Mouse (Mus musculus): ENCODE measurements around the gene Pycr2. TPM values are rescaled to one million over a fixed set of nuclear protein-coding genes. Genes with fewer than 3 reads are reported as not detected.

Pycr2 gene
- polyA plus RNA-seq, 1 experiment from 2014 or later: 114 TPM

DNA sequence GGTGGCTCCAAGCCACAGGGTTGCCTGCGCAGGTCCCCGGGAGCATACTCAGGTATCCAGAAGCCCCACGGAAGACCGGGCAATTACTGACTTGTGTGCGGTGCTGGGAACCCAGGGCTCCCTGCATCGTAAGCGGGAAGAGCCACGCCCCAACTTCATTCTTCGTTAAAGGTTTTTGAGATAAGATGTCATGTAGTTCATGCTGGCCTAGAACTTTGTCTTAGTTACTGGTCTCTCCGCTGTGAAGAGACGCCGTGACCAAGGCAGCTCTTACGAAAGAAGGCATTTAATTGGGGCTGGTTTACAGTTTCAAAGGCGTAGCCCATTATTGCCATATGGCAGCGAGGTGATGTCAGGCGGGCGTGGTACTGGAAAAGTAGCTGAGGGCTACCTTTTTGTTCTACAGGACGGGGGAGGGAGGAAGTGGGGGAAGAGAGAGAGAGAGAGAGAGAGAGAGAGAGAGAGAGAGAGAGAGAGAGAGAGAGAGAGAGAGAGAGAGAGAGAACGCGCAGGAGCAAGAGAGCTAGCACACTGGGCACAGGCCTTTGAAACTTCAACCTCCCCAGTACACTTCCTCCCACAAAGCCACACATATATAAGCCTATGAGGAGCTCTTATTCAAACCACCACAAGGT is 7.7 kb downstream of the Pycr2 start:
- H3K27ac ChIP-seq: no peak overlapping the region
- 45% methylated on average over 20 of the region's 20 CpGs for WGBS
- H3K36me3 ChIP-seq: peaks cover 22% of the 10 kb centered on the region
- H3K4me3 ChIP-seq: peak overlapping the region; percentile 19; the same call in 1 of the 2 replicates
- DNase-seq (ENCODE audit: low spot score): no peak
- peaks cover 8% of the 10 kb centered on the region; the same call in 1 of the 2 replicates for H3K4me1 ChIP-seq
- H3K27me3 ChIP-seq (ENCODE audit: insufficient read depth, poor library complexity, severe bottlenecking): no peaks in the 10 kb centered on the region
- no peaks in the 10 kb centered on the region for H3K9me3 ChIP-seq

DNA sequence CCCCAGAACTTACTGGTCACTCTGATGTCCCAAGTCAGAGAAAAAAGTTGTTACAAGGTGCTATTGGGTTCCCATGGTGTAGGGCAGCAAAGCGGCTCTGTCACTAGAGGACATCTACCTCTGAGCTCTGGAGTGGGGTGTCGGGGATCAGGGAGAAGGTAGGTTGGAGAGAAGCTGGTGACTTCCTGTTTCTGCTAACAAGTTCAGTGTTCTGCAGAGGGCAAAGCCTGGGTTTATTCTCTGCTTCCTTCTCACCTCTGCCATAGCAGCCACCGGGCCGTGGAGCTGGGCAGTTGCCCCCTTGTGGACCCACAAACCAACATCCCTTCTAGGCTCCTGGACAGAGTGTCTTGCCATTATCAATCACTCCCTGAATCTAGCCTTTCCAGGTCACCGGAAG is 8.7 kb downstream of the Pycr2 start:
- Histone ChIP-seq H3K4me1 (peaks cover 7% of the 10 kb centered on the region; the same call in 1 of the 2 replicates), H3K9me3 (no peaks in the 10 kb centered on the region), H3K27me3 (ENCODE audit: insufficient read depth, poor library complexity, severe bottlenecking) (no peaks in the 10 kb centered on the region), H3K27ac (no peak overlapping the region), H3K4me3 (no peak overlapping the region), H3K36me3 (peaks cover 12% of the 10 kb centered on the region)
- no peak for DNase-seq (ENCODE audit: low spot score)
- 86% methylated on average over 5 of the region's 5 CpGs for WGBS

DNA sequence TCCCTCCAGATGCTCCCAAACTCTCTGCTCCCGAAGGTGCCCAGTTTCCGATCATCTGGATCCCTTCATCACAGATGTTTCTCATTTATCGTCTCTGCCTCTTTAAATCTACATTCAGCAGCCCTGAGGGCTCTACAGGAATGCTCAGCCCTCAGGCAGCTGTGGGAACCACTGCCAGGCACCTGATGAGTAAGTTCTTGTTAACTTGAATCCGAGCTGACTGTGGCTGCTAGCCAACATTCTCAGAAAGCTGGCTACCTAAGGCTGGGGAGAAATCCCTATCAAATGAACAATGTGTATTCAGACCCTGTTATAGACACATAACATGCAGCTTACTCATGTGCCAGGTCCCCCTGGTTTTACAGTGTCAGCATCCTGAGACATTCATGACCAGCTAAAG is 9.7 kb downstream of the Pycr2 start:
- WGBS: 62% methylated on average over 4 of the region's 4 CpGs
- no peaks in the 10 kb centered on the region for H3K9me3 ChIP-seq
- H3K27me3 ChIP-seq (ENCODE audit: insufficient read depth, poor library complexity, severe bottlenecking): no peaks in the 10 kb centered on the region
- no peak overlapping the region for H3K27ac ChIP-seq
- H3K36me3 ChIP-seq: peaks cover 2% of the 10 kb centered on the region; the same call in 1 of the 2 replicates
- H3K4me1 ChIP-seq: peaks cover 3% of the 10 kb centered on the region; the same call in 1 of the 2 replicates
- H3K4me3 ChIP-seq: no peak overlapping the region
- DNase-seq (ENCODE audit: low spot score): no peak

DNA sequence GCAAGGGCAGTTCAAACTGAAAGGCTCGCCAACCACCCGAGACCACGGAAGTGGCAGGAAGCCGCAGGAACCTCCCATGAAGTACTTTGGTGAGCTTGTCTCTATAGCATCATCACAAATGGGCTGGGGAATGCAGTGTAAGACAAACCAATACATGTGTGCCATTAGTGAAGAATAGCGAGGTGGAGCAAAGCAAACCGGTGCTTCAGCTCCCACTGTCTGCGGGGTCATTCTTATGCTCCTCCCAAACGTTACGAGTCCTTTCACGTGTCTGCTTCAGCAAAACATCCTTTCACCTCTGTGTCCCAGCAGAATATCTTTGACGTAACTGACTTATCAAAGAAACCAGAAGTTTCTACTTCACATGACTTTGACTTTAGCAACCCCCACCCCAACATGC is 12.3 kb downstream of the Pycr2 start:
- no peaks in the 10 kb centered on the region for H3K9me3 ChIP-seq
- H3K27ac ChIP-seq: no peak overlapping the region
- no peak for DNase-seq (ENCODE audit: low spot score)
- peaks cover 12% of the 10 kb centered on the region for H3K4me1 ChIP-seq
- 85% methylated on average over 11 of the region's 11 CpGs for WGBS
- no peaks in the 10 kb centered on the region for H3K36me3 ChIP-seq
- no peak overlapping the region for H3K4me3 ChIP-seq
- H3K27me3 ChIP-seq (ENCODE audit: insufficient read depth, poor library complexity, severe bottlenecking): peaks cover 8% of the 10 kb centered on the region; the same call in 1 of the 2 replicates

DNA sequence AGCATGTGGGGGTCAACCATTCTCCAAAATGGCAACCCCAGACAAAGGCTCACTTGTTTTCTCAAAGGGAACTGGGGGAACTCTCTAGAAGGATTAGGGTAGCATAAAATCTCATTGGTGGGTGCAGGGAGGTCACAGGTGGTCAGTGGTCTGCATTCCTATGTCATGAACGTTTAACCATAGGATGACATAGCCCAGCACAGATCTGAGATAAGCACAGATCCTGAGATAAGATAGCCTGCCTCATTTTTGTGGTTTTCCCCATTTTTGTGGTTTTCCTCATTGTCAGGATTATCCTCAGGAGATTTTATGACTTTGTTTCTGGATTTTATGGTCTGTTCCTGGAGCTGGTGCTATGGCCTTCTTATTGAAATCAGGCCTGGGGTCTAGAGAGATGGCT is 13.0 kb downstream of the Pycr2 start:
- DNase-seq (ENCODE audit: low spot score): no peak
- 43% methylated on average over 1 of the region's 1 CpGs for WGBS
- Histone ChIP-seq H3K9me3 (no peaks in the 10 kb centered on the region), H3K27ac (no peak overlapping the region), H3K4me3 (no peak overlapping the region), H3K4me1 (peaks cover 12% of the 10 kb centered on the region), H3K36me3 (no peaks in the 10 kb centered on the region), H3K27me3 (ENCODE audit: insufficient read depth, poor library complexity, severe bottlenecking) (peaks cover 8% of the 10 kb centered on the region; the same call in 1 of the 2 replicates)

DNA sequence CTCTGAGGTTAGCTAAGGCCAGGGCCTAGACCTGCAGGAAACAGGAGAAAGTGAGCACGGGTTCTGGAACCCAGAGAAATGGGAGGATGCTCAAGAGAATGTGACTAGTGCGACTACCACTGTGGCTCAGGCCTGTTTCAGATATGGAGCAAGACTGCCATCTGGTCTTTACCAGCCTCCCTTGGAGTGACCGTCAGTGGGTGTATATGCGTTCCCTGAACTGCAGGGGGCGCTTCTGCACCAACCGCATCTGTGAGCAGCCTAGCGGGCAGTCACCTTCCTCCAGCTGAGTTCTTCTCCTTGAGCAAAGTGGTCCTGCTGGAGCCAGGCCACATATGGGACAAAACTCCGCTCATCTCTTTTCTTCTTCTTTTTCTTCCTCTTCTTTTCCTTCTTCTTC is 15.6 kb downstream of the Pycr2 start:
- Histone ChIP-seq H3K36me3 (no peaks in the 10 kb centered on the region), H3K4me1 (peaks cover 8% of the 10 kb centered on the region; the same call in 1 of the 2 replicates), H3K9me3 (no peaks in the 10 kb centered on the region), H3K27me3 (ENCODE audit: insufficient read depth, poor library complexity, severe bottlenecking) (peaks cover 8% of the 10 kb centered on the region; the same call in 1 of the 2 replicates), H3K4me3 (no peak overlapping the region), H3K27ac (no peak overlapping the region)
- DNase-seq (ENCODE audit: low spot score): peak; percentile 89
- WGBS: 33% methylated on average over 8 of the region's 8 CpGs

DNA sequence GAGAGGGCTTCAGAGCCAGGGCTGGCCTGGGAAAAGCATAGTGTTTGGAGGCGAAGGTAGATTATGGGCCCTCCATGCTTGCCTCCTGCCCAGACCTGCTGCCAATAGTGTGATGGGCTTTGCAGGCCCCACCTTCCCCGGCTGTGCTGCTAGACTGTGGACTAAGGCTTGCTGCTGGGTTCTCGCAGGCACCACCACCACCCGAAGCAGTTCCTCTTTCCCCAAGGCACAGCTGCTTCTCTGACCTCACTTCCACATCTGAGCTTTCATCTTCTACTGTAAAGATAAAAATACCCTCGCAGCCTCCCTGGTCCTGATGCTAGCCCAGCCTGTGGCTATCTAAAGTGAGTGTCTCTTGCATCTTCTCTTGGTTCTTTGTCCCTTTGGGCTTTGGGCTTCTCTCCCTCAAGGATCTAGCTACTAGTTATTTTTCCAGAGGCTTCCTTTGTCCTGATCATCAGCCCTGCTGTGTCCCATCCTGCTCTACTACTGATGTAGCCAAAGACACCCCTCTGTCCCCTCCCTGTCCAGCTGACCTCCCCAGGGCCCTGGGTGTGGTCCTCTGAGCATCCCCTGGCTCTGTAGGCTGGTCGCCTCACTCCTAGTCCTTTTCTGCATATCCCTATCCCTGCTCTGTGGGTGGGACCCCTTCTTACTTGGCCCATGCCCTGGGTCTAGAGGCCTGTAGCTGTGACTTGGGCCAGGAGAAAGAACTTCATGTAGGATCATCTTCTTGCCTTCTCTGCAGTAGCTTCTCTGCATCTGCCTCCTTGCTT is 18.4 kb downstream of the Pycr2 start:
- H3K36me3 ChIP-seq: no peaks in the 10 kb centered on the region
- H3K27ac ChIP-seq: no peak overlapping the region
- no peak for DNase-seq (ENCODE audit: low spot score)

DNA sequence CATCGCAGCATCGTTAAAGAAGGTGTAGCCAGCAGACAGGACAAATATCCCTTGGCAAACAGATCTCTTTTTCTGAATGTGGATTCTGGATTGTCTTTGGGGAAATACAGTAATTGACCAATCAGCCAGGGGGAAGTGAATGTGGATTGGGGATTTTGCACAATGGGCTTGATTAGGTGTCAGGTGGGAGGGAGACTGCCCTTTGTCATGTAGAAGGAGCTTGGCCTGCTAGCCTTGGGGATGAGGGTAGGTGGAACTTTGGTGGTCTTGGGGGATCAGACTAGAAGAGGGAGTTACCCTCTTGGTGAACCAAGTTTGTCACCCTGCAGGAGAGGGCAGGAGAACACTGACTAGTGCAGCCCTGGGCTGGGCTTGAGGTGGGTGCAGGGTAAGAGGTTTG is 20.6 kb downstream of the Pycr2 start:
- H3K4me3 ChIP-seq: no peak overlapping the region
- peaks cover 8% of the 10 kb centered on the region; the same call in 1 of the 2 replicates for H3K27me3 ChIP-seq (ENCODE audit: insufficient read depth, poor library complexity, severe bottlenecking)
- no peaks in the 10 kb centered on the region for H3K9me3 ChIP-seq
- no peak overlapping the region for H3K27ac ChIP-seq
- no peak for DNase-seq (ENCODE audit: low spot score)
- no peaks in the 10 kb centered on the region for H3K36me3 ChIP-seq
- 0 out of 2 replicates have a peak, but pooled peaks cover 3% of the 10 kb centered on the region for H3K4me1 ChIP-seq
- 41% methylated on average over 2 of the region's 2 CpGs for WGBS

More for the DNA sequence above, 18.4 kb downstream of the Pycr2 start:
- H3K4me1 ChIP-seq: peaks cover 8% of the 10 kb centered on the region; the same call in 1 of the 2 replicates
- H3K9me3 ChIP-seq: no peaks in the 10 kb centered on the region
- WGBS: 63% methylated on average over 6 of the region's 6 CpGs
- H3K27me3 ChIP-seq (ENCODE audit: insufficient read depth, poor library complexity, severe bottlenecking): peaks cover 8% of the 10 kb centered on the region; the same call in 1 of the 2 replicates
- no peak overlapping the region for H3K4me3 ChIP-seq

DNA sequence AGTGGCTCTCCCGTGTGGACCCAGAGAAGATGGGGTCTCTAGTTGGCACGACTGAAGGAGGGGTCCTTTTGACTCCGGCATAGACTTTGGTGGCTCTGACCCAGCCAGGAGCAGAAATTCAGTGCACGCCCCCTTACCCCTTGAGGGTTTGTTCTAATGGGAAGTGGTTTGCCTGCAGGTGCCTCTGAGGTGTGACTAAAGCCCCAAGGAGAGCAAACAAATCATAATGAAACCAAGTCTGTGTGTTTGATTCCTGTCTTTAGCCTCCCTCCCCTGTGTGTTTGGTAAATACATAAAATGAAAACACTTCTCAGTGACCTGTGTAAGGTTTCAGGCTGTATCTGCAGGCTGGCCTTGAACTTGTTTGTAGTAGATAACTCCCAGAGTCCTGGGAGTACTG is 22.2 kb downstream of the Pycr2 start:
- WGBS: 75% methylated on average over 4 of the region's 4 CpGs
- 0 out of 2 replicates have a peak, but pooled peaks cover 3% of the 10 kb centered on the region for H3K27me3 ChIP-seq (ENCODE audit: insufficient read depth, poor library complexity, severe bottlenecking)
- H3K27ac ChIP-seq: no peak overlapping the region
- H3K4me1 ChIP-seq: 0 out of 2 replicates have a peak, but pooled peaks cover 3% of the 10 kb centered on the region
- no peak overlapping the region for H3K4me3 ChIP-seq
- H3K9me3 ChIP-seq: no peaks in the 10 kb centered on the region
- no peaks in the 10 kb centered on the region for H3K36me3 ChIP-seq
- DNase-seq (ENCODE audit: low spot score): no peak

DNA sequence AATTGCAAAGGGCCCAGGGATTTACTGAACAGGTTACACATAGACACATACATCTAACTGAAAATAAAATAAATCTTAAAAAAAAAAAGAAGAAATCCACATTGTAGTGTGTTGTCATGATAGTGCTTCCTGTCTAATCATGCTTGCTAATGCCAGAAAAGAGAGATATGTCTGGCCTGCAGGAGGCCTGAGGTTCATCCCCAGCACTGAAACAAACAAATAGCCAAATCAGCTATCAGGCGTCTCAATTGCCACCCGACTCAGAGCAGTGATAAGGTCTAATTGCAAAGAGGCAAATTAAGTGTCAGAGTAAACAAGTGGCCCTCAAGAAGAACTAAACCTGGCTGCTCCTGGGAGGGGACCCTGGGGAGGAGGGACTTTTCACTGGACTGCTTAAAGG is 25.5 kb downstream of the Pycr2 start:
- Histone ChIP-seq H3K36me3 (no peaks in the 10 kb centered on the region), H3K27me3 (ENCODE audit: insufficient read depth, poor library complexity, severe bottlenecking) (peaks cover 22% of the 10 kb centered on the region), H3K4me1 (0 out of 2 replicates have a peak, but pooled peaks cover 3% of the 10 kb centered on the region), H3K9me3 (no peaks in the 10 kb centered on the region), H3K4me3 (no peak overlapping the region), H3K27ac (no peak overlapping the region)
- WGBS: 14% methylated on average over 2 of the region's 2 CpGs
- no peak for DNase-seq (ENCODE audit: low spot score)

DNA sequence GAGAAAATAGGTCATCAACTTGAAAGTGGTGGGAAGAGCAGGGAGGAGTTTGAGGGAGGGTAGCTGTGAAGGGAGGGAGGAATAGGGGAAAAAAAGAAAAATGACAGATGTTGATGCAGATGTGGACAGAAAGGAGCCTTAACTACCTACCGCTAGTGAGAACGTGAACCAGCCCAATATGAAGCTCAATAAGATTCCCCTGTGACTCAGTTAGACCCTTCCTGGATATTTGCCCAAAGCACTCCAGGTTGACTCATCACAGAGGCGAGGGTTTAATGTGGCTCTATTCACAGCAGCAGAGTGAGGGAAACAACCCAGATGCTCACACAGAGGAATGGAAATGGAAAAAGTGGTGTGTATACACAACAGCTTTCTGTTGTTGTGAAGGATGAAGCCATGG is 27.0 kb downstream of the Pycr2 start:
- H3K27me3 ChIP-seq (ENCODE audit: insufficient read depth, poor library complexity, severe bottlenecking): peaks cover 37% of the 10 kb centered on the region
- no peak overlapping the region for H3K27ac ChIP-seq
- H3K4me1 ChIP-seq: peaks cover 9% of the 10 kb centered on the region; the same call in 1 of the 2 replicates
- H3K4me3 ChIP-seq: no peak overlapping the region
- no peaks in the 10 kb centered on the region for H3K36me3 ChIP-seq
- no peak for DNase-seq (ENCODE audit: low spot score)
- WGBS: 79% methylated on average over 3 of the region's 3 CpGs
- no peaks in the 10 kb centered on the region for H3K9me3 ChIP-seq

DNA sequence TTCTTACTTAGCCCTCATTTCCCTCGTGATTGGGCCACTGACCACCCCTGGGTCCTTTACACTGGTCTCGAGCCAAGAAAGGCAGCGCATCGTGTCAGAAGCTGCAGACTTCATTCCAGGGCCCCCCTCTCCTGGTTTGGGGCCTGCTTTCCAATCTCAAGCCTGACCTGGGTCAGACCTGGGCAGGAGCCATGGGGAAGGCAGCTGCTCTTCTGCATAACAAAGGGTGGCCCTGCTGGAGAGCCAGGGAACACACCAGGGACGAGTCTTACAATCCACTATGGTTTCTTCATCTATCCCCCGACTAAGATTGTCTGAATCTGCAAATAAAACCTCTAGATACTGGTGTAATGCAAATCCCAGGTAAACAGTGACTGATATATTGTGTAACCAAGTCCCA is 29.6 kb downstream of the Pycr2 start:
- H3K9me3 ChIP-seq: no peaks in the 10 kb centered on the region
- no peak overlapping the region for H3K4me3 ChIP-seq
- WGBS: 26% methylated on average over 6 of the region's 6 CpGs
- no peaks in the 10 kb centered on the region for H3K36me3 ChIP-seq
- DNase-seq (ENCODE audit: low spot score): no peak
- H3K27ac ChIP-seq: no peak overlapping the region
- peaks cover 59% of the 10 kb centered on the region for H3K27me3 ChIP-seq (ENCODE audit: insufficient read depth, poor library complexity, severe bottlenecking)
- peaks cover 16% of the 10 kb centered on the region for H3K4me1 ChIP-seq
